Mouse (Mus musculus) thymus, postnatal 10 days (tissue): ENCODE measurements at regions not wholly inside any gene's neighbourhood (a gene's known extent, or its start where the extent isn't known, plus 50 kb on each side); places are given as distances from the start of the nearest gene placed in this dataset.
"Not testable (repeated sequence)": the region's sequence is repeated elsewhere in the genome, so short reads cannot be mapped to it uniquely, and the experiment has no call there.

ENCODE experiments used
- DNase-seq, 2 experiments: peaks; one replicate each; pipeline ENCODE4 v3.0.0; 2021; ENCODE audit warnings: low spot score in 2 of 2

DNA sequence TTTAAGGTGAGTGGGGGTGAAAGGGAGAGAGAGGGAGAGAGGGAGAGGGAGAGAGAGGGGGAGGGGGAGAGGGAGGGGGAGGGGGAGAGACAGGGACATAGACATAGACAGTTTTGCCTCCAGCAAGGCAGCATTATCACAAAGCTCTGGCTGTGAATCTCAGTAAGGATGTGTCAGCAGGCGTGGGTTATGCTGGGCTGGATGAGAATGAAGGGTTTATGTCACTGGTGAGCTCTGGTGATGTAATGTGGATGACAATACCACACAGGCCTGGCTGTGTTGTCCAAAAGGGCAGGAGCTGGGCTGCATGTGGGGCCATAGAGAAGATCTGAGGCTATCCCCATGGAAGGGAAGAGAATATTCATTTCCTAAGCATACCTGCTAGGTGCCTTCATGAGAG, 282.0 kb downstream of the 4933412E24Rik start:
- DNase-seq = no peak

GRCm38 (mm10) chr15:59733932-59734331, 282.5 kb downstream of the 4933412E24Rik start:
- no peak for DNase-seq

GRCm38 (mm10) chr15:59733031-59733810, 283.2 kb downstream of the 4933412E24Rik start:
- no peak for DNase-seq

GRCm38 (mm10) chr15:59731129-59731528, 285.3 kb downstream of the 4933412E24Rik start:
- DNase-seq = no peak

DNA sequence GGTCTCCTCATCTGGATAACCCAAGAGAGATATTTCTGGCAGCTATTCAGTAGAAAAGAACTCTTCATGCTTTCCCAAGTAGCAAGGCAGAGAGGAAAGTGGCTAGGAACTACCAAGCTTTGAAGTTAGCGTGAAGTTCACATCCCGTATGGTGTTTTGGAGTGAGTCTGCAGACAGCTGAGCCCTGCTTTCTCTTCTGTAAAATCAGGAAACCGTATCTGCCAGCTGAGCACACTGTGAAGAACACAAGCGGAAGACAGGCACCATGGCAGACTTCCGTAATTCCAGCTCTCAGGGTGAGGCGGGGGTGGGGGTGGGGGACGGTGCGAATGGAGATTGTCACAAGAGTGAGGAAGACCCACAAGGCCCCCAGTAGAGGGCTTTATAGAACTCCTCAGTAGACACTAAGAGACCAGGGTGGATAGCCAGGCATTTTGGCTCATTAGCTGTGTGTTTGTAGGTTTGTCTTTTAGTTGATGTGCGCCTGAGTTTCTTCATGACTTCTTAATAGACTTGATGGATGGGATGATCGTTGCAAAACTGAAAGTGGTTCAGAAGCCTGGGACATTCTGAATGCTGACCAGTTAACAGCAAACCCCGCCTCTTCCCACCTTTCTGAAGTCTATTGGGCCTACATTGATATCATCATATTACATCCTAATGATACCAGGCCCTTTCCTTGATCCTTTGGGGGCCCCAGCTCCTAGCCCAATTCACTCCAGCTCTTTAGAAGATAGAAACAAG, 287.4 kb downstream of the 4933412E24Rik start:
- DNase-seq = no peak

- no peak for DNase-seq
Observed at GRCm38 (mm10) chr15:59728131-59728601, 288.2 kb downstream of the 4933412E24Rik start.

GRCm38 (mm10) chr15:59725881-59726280, 290.5 kb downstream of the 4933412E24Rik start:
- no peak for DNase-seq

DNA sequence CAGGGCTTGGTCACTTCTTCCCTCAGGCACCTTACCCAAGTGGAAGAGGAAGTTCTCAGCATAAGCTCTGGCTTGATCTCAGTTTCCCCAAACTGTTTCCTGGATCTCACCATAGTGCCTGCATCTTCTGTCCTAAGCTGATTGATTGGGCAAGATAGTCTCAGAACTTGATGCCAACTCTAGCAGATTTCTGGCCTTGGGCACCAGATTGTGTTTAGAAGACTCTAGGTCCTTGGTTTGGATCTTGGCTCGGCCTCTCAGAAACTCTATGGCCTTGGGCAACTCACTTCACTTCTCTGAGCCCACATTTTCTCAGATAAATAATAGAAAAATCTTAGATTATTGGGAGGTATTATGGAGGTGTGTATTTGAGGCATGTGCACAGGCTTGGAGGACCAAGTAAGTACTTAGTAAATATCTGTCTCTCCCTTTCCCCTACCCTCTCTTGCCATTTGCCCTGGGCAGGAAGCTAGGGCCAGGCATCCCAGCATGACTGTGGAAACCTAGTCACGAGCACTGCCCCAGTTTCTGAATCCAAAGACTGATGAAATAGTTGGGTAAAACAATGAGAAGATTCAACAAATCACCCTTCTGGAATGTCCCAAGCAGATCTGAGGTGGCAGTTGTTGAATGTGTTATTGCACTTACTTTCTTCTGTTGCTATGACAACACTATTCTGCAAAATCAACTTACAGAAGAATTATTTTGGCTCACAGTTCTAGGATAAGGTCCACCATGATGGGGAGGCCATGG, 293.6 kb downstream of the 4933412E24Rik start:
- no peak for DNase-seq

GRCm38 (mm10) chr15:59721420-59721819, 295.0 kb downstream of the 4933412E24Rik start:
- no peak for DNase-seq

DNA sequence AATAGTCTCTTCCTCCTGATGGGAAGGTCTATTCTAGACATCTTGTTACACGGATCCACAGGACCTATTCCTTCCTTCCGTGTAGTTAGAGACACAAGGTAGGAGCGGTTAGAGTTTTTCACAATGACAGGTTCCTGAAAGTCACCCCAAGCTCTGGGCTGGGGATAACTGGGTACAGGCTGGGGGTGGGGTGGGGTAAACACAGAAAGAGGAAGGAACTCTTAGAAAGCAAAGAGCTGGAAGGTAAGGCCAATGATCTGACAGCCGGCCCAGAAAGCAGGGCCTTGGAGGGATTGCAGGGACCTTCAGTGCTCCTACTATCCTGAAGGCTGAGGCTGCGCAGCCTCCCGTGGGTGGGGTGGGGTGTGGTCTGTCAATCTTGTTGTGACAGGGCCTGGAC, 295.4 kb downstream of the 4933412E24Rik start:
- no peak for DNase-seq

GRCm38 (mm10) chr15:59720149-59720548, 296.3 kb downstream of the 4933412E24Rik start:
- no peak for DNase-seq

GRCm38 (mm10) chr15:59719383-59720128, 296.9 kb downstream of the 4933412E24Rik start:
- not testable (repeated sequence) for DNase-seq

- DNase-seq = no peak
Observed at GRCm38 (mm10) chr15:59716872-59717271, 299.5 kb downstream of the 4933412E24Rik start.

DNA sequence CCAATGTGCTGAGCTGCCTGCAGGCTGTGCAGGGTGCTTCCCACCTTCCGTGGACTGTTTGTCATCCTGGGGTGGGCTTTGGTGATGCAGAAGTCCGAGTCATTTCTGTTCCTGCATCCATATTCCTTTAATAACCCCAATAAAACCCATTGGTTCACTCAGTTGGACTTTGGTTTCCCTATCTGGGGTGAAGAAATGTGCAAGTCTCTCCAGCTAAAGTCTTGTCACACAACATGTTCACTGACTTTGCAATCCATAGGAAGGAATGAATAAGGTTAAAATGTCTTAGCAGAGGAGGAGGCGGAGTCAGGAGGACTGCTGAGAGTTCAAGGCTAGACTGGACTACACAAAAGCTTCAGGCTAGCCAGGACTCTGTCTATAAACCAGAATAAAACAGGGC, 300.5 kb downstream of the 4933412E24Rik start:
- no peak for DNase-seq

GRCm38 (mm10) chr15:59713965-59714739, 302.3 kb downstream of the 4933412E24Rik start:
- no peak for DNase-seq

DNA sequence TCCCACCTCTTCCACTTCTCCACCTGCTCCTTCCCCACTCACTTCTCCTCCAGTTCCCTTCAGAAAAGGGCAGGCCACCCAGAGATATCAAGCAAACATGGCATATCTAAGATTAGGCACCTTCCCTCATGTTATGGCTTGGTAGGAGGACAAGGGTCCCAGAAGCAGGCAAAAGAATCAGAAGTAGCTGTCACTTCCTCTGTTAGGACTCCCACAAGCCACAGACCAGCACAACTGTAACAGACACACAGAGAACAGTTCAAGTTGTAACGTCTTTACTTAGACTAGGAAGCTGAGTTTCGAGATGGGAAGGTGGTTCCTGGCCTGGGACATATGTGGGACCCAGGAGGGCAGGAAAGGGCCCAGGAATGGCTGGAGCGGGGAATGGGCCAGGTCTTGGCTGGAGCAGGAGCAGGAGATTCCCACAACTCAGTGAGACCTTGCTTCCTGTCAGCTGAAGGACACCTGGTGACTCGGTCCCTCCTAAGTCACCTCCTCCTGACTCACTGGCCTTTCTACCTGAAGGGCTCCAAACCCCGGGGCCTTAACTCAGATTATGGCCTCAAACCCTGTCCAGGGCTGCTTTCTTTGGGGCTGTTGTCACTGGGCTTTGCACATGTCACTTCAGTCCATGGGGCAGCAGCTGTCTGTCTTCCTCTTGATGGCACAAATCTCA, 304.2 kb downstream of the 4933412E24Rik start:
- no peak for DNase-seq

DNA sequence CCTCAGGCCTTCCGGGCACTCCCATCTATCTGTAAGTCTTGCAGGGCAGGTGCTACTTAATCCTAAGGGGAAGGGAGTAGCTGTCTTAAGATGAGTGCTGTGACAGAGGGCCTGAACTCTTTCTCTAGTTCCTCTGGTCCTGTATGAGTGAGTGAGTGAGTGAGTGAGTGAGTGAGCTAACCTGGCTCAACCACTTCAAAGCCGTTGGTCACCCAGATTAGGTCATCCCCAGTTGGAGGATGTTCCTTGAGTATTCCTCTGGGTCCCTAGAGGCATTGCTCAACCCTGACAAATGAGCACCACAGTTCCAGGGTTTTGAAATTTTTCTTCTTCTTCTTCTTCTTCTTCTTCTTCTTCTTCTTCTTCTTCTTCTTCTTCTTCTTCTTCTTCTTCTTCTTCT, 306.5 kb downstream of the 4933412E24Rik start:
- no peak for DNase-seq

DNA sequence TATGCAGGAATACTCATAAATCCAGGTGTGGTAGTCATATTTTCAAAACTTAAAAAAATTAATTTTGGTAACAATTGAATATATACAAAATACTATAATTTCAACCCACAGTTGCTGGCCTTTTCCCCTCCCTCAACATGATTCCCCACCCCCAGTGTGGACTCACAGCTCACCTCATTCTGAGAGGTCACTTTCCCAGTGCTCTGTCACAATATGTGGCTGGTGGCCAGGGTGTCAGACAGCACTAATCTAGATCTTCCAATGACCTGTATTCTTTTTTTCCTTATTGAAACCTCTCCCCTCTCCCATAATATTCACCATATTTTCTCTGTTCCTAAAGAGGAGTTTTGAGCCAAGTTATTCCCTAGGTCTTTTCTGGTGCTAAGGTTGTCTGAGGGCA, 308.0 kb downstream of the 4933412E24Rik start:
- no peak for DNase-seq

DNA sequence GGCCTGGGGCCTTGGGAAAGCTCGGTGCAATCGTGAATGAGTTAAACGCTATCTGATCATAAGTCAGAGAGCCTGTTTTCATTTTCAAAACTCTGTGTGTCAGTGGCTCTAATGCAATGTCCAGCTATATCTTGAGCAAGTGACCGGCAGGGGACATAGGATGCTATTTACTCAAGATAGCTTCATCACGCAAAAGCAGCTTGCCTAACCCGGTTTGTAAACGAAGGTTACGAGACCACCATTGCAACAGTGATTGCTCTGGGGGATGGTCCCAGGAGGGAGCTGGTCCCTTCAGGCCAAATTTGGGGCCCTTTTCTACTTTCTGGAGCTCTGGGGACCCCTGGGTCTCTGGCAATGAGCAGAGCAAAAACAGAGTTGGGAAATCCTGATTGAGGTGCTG, 309.3 kb downstream of the 4933412E24Rik start:
- no peak for DNase-seq
